ENCODE assay signal across 16 mouse cellular contexts in the genomic region with DNA sequence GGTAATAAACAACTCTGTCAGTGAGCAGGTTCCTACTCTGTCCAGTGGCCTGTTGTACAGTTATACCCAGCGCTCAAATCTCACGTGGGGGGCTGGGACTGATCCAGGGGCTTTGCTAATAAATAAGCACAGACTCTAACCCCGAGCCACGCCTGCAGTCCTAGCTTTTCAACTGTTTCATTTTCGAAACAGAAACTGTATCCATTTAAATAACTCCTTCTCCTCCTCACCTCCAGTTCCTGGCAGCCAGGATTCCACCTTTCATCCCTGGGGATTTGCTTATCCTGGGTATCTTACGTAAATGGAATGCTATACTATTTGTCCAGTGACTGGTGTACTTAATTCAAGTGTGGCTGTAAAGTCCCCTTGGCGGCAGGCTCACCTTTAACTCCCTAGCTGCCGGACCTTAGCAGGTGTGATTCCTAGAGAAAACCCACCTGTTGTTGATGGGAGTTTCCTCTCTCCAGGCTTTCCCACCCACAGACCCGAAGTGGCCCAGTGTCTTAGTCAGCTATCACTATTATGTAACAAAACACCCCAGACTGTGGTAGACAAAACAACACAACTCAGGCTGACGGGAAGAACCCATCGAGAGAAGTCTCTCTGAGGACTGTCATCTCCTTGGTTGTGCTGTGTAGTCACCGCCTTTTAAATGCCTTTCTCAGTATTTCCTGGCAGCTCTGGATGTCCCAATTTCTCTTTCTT. TPM values are rescaled to one million over a fixed set of nuclear protein-coding genes. Genes with fewer than 3 reads are reported as not detected.
DNase-seq lines count a peak whose midpoint lies in the region; ATAC-seq and TF ChIP-seq lines count a peak whose summit lies in the region.
"Had no signal": no experiment of that assay in that cellular context is flagged by ENCODE, and none has a peak within 500 bp of the region (broad histone marks: within the 10 kb centered on the region; RNA-seq: fewer than 3 reads in every experiment).

No protein-coding gene starts in this region.

- H3K4me3 ChIP-seq in gastrocnemius, adult 2 months = peak overlapping the region; percentile 8
- H3K4me3 ChIP-seq in lung, embryonic 16.5 days (ENCODE audit: low read length) = peak overlapping the region; percentile 15; the same call in 1 of the 2 replicates
- H3K4me3 ChIP-seq: embryonic facial prominence, embryonic 13.5 days; midbrain, embryonic 13.5 days had no signal

- no peak overlapping the region for H3K9ac ChIP-seq in lung, embryonic 16.5 days (ENCODE audit: low read length)
- H3K9ac ChIP-seq: embryonic facial prominence, embryonic 13.5 days; forebrain, postnatal 0 days; midbrain, embryonic 13.5 days had no signal

- DNase-seq in gastrocnemius, adult 2 months = no peak
- no peak for DNase-seq in gastrocnemius, adult 18-20 months (ENCODE audit: low spot score)
- DNase-seq in testis, postnatal 14 days (ENCODE audit: low spot score) = peak; percentile 36
- DNase-seq in testis, postnatal 10 days (ENCODE audit: low spot score) = no peak
- DNase-seq in thymus, adult 18-20 months = no peak
- no peak for DNase-seq in cerebellum, adult 9-11 months
- no peak for DNase-seq in spleen, adult 12 weeks (ENCODE audit: low spot score)
- DNase-seq: adrenal gland, adult 8-10 months; cerebellum, adult 8-10 months; forebrain, postnatal 0 days; right cerebral cortex, postnatal 4 days had no signal

- H3K27me3 ChIP-seq in lung, embryonic 16.5 days (ENCODE audit: control insufficient read depth, insufficient read depth, low read depth, low read length) = no peaks in the 10 kb centered on the region
- H3K27me3 ChIP-seq: embryonic facial prominence, embryonic 13.5 days; midbrain, embryonic 13.5 days had no signal

- 23% methylated on average over 12 of the region's 12 CpGs for WGBS in lung, embryonic 16.5 days

- peak overlapping the region; percentile 49 for H3K4me2 ChIP-seq in lung, embryonic 16.5 days (ENCODE audit: low read depth, low read length)
- H3K4me2 ChIP-seq: embryonic facial prominence, embryonic 13.5 days had no signal

- no peaks in the 10 kb centered on the region for H3K9me3 ChIP-seq in lung, embryonic 16.5 days (ENCODE audit: control insufficient read depth, low read length)
- H3K9me3 ChIP-seq: embryonic facial prominence, embryonic 13.5 days; midbrain, embryonic 13.5 days had no signal

- ATAC-seq in lung, embryonic 16.5 days (ENCODE audit: low read depth) = peak; percentile 81
- ATAC-seq: forebrain, postnatal 0 days; midbrain, embryonic 13.5 days had no signal

- no peak overlapping the region; the same call in 1 of the 2 replicates for H3K27ac ChIP-seq in gastrocnemius, adult 2 months
- H3K27ac ChIP-seq in lung, embryonic 16.5 days (ENCODE audit: low read length) = peak overlapping the region; percentile 71
- H3K27ac ChIP-seq: embryonic facial prominence, embryonic 13.5 days; midbrain, embryonic 13.5 days had no signal

- peaks cover 45% of the 10 kb centered on the region for H3K4me1 ChIP-seq in lung, embryonic 16.5 days (replicated peaks; ENCODE audit: control insufficient read depth, insufficient read depth, low read length)

- H3K36me3 ChIP-seq in lung, embryonic 16.5 days (ENCODE audit: control insufficient read depth, insufficient read depth, low read length) = no peaks in the 10 kb centered on the region

- intact Hi-C loops in gastrocnemius, adult 2 months (cut with DNase I) = no loop called here

- no peak for TF ChIP-seq CTCF in gastrocnemius, adult 2 months (IDR thresholded peaks at IDR 0.05)

RNA-seq across cellular contexts. Expression of gene Bcr, which starts 8.4 kb away (rescaled TPM):
- 1 to 10 TPM; 4.1 to 5.1 TPM for total RNA-seq in gastrocnemius, adult 2 months (2021)
- 1 to 10 TPM; 5.0 to 6.0 TPM for total RNA-seq in gastrocnemius, adult 18-20 months (2021)
- polyA plus RNA-seq in lung, embryonic 16.5 days (2015; fragmentation: Nextera tagmentation; extraction: Ambion mirVana) = 11.2 and 14.3 TPM in 2 replicates

RNA-seq across cellular contexts. Expression of gene Rab36, which starts 31.9 kb away (rescaled TPM):
- under 1 TPM; 0.47 to 0.59 TPM for total RNA-seq in gastrocnemius, adult 2 months (2021)
- under 1 TPM; 0.28 to 0.32 TPM for total RNA-seq in gastrocnemius, adult 18-20 months (2021)
- polyA plus RNA-seq in lung, embryonic 16.5 days (2015; fragmentation: Nextera tagmentation; extraction: Ambion mirVana) = 12.9 and 13.2 TPM in 2 replicates

RNA-seq across cellular contexts. Expression of gene Rsph14, which starts 36.4 kb away (rescaled TPM):
- not detected for total RNA-seq in gastrocnemius, adult 2 months (2021)
- not detected for total RNA-seq in gastrocnemius, adult 18-20 months (2021)
- 3.3 and 5.0 TPM in 2 replicates for polyA plus RNA-seq in lung, embryonic 16.5 days (2015; fragmentation: Nextera tagmentation; extraction: Ambion mirVana)
- polyA plus RNA-seq: embryonic facial prominence, embryonic 13.5 days; heart, postnatal 0 days; limb, embryonic 11.5 days had no signal
